Mouse (Mus musculus) testis, adult 2 months (tissue): ENCODE data around the gene Arhgap19.

Experiments used
- CTCF ChIP-seq: fragments of 200-500 bp; IDR thresholded peaks from 2 replicates; pipeline ENCODE4 v1.5.1; 2012; ENCODE audit warnings: low read depth, mild to moderate bottlenecking, inconsistent platforms, low read length, moderate library complexity; ENCODE audit not compliant: control insufficient read depth, insufficient read depth, insufficient replicate concordance
- POLR2A ChIP-seq: fragments of 200-500 bp; IDR thresholded peaks from 2 replicates; pipeline ENCODE4 v1.6.1; 2012; ENCODE audit warnings: low read depth, mild to moderate bottlenecking, inconsistent platforms, low read length, moderate library complexity; ENCODE audit not compliant: control insufficient read depth

- TF ChIP-seq POLR2A, result no peak
- no peak for TF ChIP-seq CTCF
These were observed 30.0 kb upstream of the Arhgap19 start for GRCm38 (mm10) chr19:41831718-41832391.
